Mouse (Mus musculus) embryonic facial prominence, embryonic 10.5 days (tissue): ENCODE data around the gene Podxl. TPM values are rescaled to one million over a fixed set of nuclear protein-coding genes. Genes with fewer than 3 reads are reported as not detected.

ENCODE experiments used
- DNase-seq: peaks from one replicate; pipeline ENCODE4 v3.0.0-alpha.2; 2017; ENCODE audit warnings: low spot score
- H3K27ac ChIP-seq: fragments of 300-500 bp; sonication (generic); replicated peaks from 2 replicates; pipeline ENCODE4 v1.5.1; 2016; ENCODE audit warnings: mild to moderate bottlenecking
- H3K27me3 ChIP-seq: fragments of 300-500 bp; sonication (generic); replicated peaks from 2 replicates; pipeline ENCODE4 v1.6.1; 2016; ENCODE audit warnings: low read depth, mild to moderate bottlenecking; ENCODE audit not compliant: poor library complexity, severe bottlenecking
- H3K36me3 ChIP-seq: fragments of 300-500 bp; sonication (generic); replicated peaks from 2 replicates; pipeline ENCODE4 v1.6.1; 2016; ENCODE audit warnings: mild to moderate bottlenecking, moderate library complexity
- H3K4me1 ChIP-seq: fragments of 300-500 bp; sonication (generic); 2 replicates; pipeline ENCODE4 v1.6.1; 2016
- H3K4me3 ChIP-seq: fragments of 300-500 bp; sonication (generic); 2 replicates; pipeline ENCODE4 v1.5.1; 2016; ENCODE audit warnings: mild to moderate bottlenecking, moderate library complexity
- H3K9me3 ChIP-seq: fragments of 300-500 bp; sonication (generic); 2 replicates; pipeline ENCODE4 v1.6.1; 2016; ENCODE audit warnings: mild to moderate bottlenecking
- WGBS: fragments of 180-500 bp; shearing (Covaris S2); methylation state at CpG from one replicate; pipeline ENCODE4 v1.1.7; 2016; 5-methylcytosine and 5-hydroxymethylcytosine counted together
- polyA plus RNA-seq: library from polyadenylated mRNA; unstranded; fragments of >200 nt; fragmentation: Nextera tagmentation; extraction: Ambion mirVana; gene quantifications from 2 replicates; pipeline ENCODE4 v1.2.1, GENCODE M21; 2016

Podxl gene
- polyA plus RNA-seq, 1 experiment from 2014 or later, result 16.6 TPM

DNA sequence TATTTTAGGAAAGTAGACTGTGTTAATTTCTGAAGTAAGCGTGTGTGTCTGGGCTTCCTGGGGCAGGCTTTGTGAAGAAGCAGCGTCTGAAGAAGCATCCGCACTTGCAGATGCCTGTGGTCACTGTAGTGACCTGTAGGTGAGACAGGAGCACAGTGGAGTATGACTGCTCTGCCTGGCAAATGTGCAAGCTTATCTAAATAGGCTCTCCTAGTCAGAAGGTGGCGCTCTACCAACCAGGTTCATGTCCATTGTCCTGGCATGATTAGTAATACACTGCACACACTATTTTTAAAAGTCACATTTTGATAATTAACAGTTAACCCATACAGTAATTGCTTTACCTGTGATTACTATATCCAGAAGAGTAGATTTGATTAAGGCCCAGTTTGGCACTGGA, 85.6 kb downstream of the Podxl start:
- H3K27me3 ChIP-seq, result no peaks in the 10 kb centered on the region
- no peak overlapping the region for H3K27ac ChIP-seq
- no peaks in the 10 kb centered on the region for H3K9me3 ChIP-seq
- no peaks in the 10 kb centered on the region for H3K4me1 ChIP-seq
- no peak overlapping the region for H3K4me3 ChIP-seq
- WGBS, result 71% methylated on average over 4 of the region's 4 CpGs
- no peak for DNase-seq
- peaks cover 50% of the 10 kb centered on the region for H3K36me3 ChIP-seq

Other genes with a start within 250 kb of the Podxl start
- gene Mkln1, start 165.2 kb downstream of the Podxl start, polyA plus RNA-seq, result 210 and 227 TPM in 2 replicates